Mouse (Mus musculus) brain, embryonic 14.5 days (tissue): ENCODE measurements at regions not wholly inside any gene's neighbourhood (a gene's known extent, or its start where the extent isn't known, plus 50 kb on each side); places are given as distances from the start of the nearest gene placed in this dataset.

Source experiments
- CTCF ChIP-seq: fragments of 200-500 bp; IDR thresholded peaks from 2 replicates; pipeline ENCODE4 v1.5.1; 2012; ENCODE audit warnings: inconsistent platforms, mild to moderate bottlenecking, moderate library complexity, borderline replicate concordance; ENCODE audit not compliant: insufficient read depth, insufficient read length; ENCODE audit errors: extremely low read depth
- POLR2A ChIP-seq: fragments of 200-500 bp; IDR thresholded peaks from 2 replicates; pipeline ENCODE4 v1.6.1; 2012; ENCODE audit warnings: mild to moderate bottlenecking, inconsistent platforms, borderline replicate concordance; ENCODE audit not compliant: poor library complexity, insufficient read depth, insufficient read length, severe bottlenecking; ENCODE audit errors: extremely low read depth

DNA sequence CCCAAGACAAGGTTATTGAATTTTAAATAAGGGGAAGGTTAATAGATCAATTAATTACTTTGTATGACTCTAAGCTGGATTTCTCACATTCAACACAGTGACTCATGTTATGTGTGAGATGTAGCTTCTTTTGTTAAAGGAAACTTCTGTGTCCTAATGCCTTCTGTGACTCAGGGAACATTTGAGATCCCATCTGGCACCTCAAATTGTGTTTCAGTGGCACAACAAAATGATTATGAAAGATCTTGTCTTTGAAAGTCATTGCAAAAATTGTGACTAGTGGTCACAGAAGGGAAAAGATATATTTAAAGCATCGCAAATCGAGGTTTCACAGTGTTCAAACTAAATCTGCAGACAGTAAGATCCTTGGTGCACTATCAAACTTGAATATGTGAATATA lies 765.2 kb upstream of the Man1a start:
- TF ChIP-seq POLR2A (no peak), CTCF (no peak)
